Mouse (Mus musculus): ENCODE data around the gene Prl7d1. TPM values are rescaled to one million over a fixed set of nuclear protein-coding genes. Genes with fewer than 3 reads are reported as not detected.
"Not testable (repeated sequence)": the region's sequence is repeated elsewhere in the genome, so short reads cannot be mapped to it uniquely, and the experiment has no call there.

The Prl7d1 gene
- 0.07 and 0.09 TPM in 2 replicates for polyA plus RNA-seq (2012; rRNA removed)

DNA sequence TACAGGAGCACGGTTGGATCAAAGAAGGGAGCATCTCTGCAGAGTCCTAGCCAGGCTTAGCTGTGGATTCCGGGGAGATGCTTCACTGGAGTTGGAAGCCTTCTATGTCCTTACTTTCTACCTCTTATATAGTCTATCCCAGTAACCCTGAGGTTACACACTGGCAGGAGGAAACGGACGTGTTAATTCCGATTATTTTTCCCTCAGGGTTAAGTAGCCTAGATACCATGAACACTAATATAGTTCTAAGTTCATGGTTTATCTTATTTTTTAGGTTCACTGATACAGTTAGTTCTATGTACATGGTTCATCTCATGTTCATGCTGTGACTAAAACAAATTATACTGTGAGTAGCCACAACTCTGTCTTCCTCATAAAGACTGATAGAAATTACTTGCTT, at the start of gene Prl7d1:
Gene Prl7d1, minus strand, starts transcription at position 101 of the 400 bp plus-strand sequence.
- DNase-seq (ENCODE audit: low read depth): no peak
- TF ChIP-seq CTCF (IDR thresholded peaks at IDR 0.05; ENCODE audit: borderline replicate concordance, extremely low read depth, insufficient read depth, insufficient read length): no peak
- no peak for TF ChIP-seq POLR2A (IDR thresholded peaks at IDR 0.05; ENCODE audit: borderline replicate concordance, extremely low read depth, insufficient read depth, insufficient read length, poor library complexity, severe bottlenecking)

GRCm38 (mm10) chr13:27734512-27735186, 18.1 kb upstream of the Prl7d1 start:
- no peak for TF ChIP-seq POLR2A (IDR thresholded peaks at IDR 0.05; ENCODE audit: borderline replicate concordance, extremely low read depth, insufficient read depth, insufficient read length, poor library complexity, severe bottlenecking)
- no peak for TF ChIP-seq CTCF (IDR thresholded peaks at IDR 0.05; ENCODE audit: borderline replicate concordance, extremely low read depth, insufficient read depth, insufficient read length)
- DNase-seq (ENCODE audit: low read depth): no peak

DNA sequence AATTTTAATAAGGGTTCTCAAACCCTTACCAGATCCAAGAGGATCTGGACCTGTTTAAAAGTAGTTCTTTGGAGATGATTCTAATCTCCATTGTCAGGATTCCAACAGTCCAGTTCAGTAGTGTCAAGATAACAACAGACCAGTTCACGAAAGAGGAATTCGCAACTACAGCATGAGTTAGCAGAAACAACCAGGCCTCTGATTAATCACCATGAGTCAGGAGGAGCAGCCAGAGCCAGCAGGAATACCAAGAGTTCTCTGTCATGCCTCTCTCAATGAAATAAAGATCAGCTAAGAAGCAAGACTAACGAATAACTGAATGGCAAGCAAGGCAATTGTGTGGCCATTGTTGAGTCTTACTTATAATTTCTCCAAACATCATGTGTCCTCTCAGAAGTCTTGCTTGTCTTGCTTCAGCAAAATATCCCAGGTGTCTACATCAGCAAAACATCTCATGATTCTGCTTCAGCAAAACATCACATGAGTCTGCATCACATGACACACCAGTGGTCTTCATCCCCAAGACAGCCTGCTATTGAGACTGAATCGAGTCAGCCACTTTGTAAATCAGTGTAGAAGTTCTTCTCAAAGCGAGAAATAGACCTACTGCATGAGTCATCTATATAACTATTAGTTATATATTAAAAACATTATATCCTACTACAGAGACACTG, 13.9 kb upstream of the Prl7d1 start:
- DNase-seq (ENCODE audit: low read depth): not testable (repeated sequence)

GRCm38 (mm10) chr13:27725057-27725456, 8.5 kb upstream of the Prl7d1 start:
- DNase-seq (ENCODE audit: low read depth): not testable (repeated sequence)

- no peak for DNase-seq (ENCODE audit: low read depth)
Observed at GRCm38 (mm10) chr13:27706521-27706920, 10.0 kb downstream of the Prl7d1 start.

GRCm38 (mm10) chr13:27667936-27668335, 48.6 kb downstream of the Prl7d1 start, which contains the start of gene Prl7a2:
Gene Prl7a2 (minus strand): TSS chr13:27668036.
- no peak for DNase-seq (ENCODE audit: low read depth)
- TF ChIP-seq CTCF (IDR thresholded peaks at IDR 0.05; ENCODE audit: borderline replicate concordance, extremely low read depth, insufficient read depth, insufficient read length): no peak

More at GRCm38 (mm10) chr13:27706521-27706920, 10.0 kb downstream of the Prl7d1 start:
- TF ChIP-seq CTCF (IDR thresholded peaks at IDR 0.05; ENCODE audit: borderline replicate concordance, extremely low read depth, insufficient read depth, insufficient read length): no peak
- TF ChIP-seq POLR2A (IDR thresholded peaks at IDR 0.05; ENCODE audit: borderline replicate concordance, extremely low read depth, insufficient read depth, insufficient read length, poor library complexity, severe bottlenecking): no peak

- TF ChIP-seq POLR2A (IDR thresholded peaks at IDR 0.05; ENCODE audit: borderline replicate concordance, extremely low read depth, insufficient read depth, insufficient read length, poor library complexity, severe bottlenecking) (no peak), CTCF (IDR thresholded peaks at IDR 0.05; ENCODE audit: borderline replicate concordance, extremely low read depth, insufficient read depth, insufficient read length) (no peak)
- DNase-seq (ENCODE audit: low read depth): no peak
Observed at GRCm38 (mm10) chr13:27660747-27661146, 55.8 kb downstream of the Prl7d1 start.

Other genes starting within 250 kb of the Prl7d1 start
- gene Prl8a8, start 203.5 kb downstream of the Prl7d1 start, polyA plus RNA-seq (2012; rRNA removed): not detected in 2 replicates
- gene Prl8a9, start 152.1 kb downstream of the Prl7d1 start, polyA plus RNA-seq (2012; rRNA removed): 0.21 and 0.37 TPM in 2 replicates
- gene Prl8a1, start 134.6 kb downstream of the Prl7d1 start, polyA plus RNA-seq (2012; rRNA removed): not detected in 2 replicates
- gene Prl7b1, start 106.2 kb downstream of the Prl7d1 start, polyA plus RNA-seq (2012; rRNA removed): not detected in 2 replicates
- 0.18 and 0.33 TPM in 2 replicates for gene Prl7a1, start 74.2 kb downstream of the Prl7d1 start, polyA plus RNA-seq (2012; rRNA removed)
- gene Prl7a2, start 48.7 kb downstream of the Prl7d1 start, polyA plus RNA-seq (2012; rRNA removed): not detected in 2 replicates
- not detected in 2 replicates for gene Prl7c1, start 64.1 kb upstream of the Prl7d1 start, polyA plus RNA-seq (2012; rRNA removed)
- gene Prl2a1, start 84.9 kb upstream of the Prl7d1 start, polyA plus RNA-seq (2012; rRNA removed): 0.10 TPM in 1 of 2 replicates, not detected in the other
- not detected in 2 replicates for gene Prl2c1, start 132.6 kb upstream of the Prl7d1 start, polyA plus RNA-seq (2012; rRNA removed)